Mouse (Mus musculus) large intestine, adult 2 months (tissue): Measurements from ENCODE around the gene Trim8. TPM values are rescaled to one million over a fixed set of nuclear protein-coding genes. Genes with fewer than 3 reads are reported as not detected.

Experiments
- DNase-seq: peaks from one replicate; pipeline ENCODE4 v3.0.0-alpha.2; 2012; ENCODE audit warnings: low read depth, low spot score
- WGBS: fragments of 180-500 bp; shearing (Covaris S2); methylation state at CpG from one replicate; pipeline ENCODE4 v1.1.7; 2018; 5-methylcytosine and 5-hydroxymethylcytosine counted together
- polyA plus RNA-seq: library from polyadenylated mRNA; depleted of rRNA; stranded (reverse); fragments of >200 nt; gene quantifications from 2 replicates; pipeline ENCODE4 v1.2.3, GENCODE M21; 2012

Trim8 gene
- polyA plus RNA-seq, 1 experiment = 16.4 TPM

GRCm38 (mm10) chr19:46518352-46518787 lies 16.9 kb downstream of the Trim8 start:
- DNase-seq = no peak

GRCm38 (mm10) chr19:46518828-46519621 lies 17.5 kb downstream of the Trim8 start:
- DNase-seq = no peak
- WGBS = 45% methylated on average over 5 of the region's 5 CpGs

More at GRCm38 (mm10) chr19:46518352-46518787, 16.9 kb downstream of the Trim8 start:
- WGBS = 0% methylated on average over 13 of the region's 13 CpGs

- no peak for DNase-seq
Measured at GRCm38 (mm10) chr19:46521698-46522097, 20.2 kb downstream of the Trim8 start.

GRCm38 (mm10) chr19:46522433-46523044 lies 21.0 kb downstream of the Trim8 start:
- WGBS = 55% methylated on average over 15 of the region's 15 CpGs
- DNase-seq = no peak

- DNase-seq = no peak
Measured at GRCm38 (mm10) chr19:46523131-46523479, 21.6 kb downstream of the Trim8 start.

GRCm38 (mm10) chr19:46523480-46524151 lies 22.1 kb downstream of the Trim8 start:
- WGBS = 52% methylated on average over 20 of the region's 20 CpGs
- no peak for DNase-seq

GRCm38 (mm10) chr19:46524152-46524544 lies 22.6 kb downstream of the Trim8 start:
- DNase-seq = no peak
- 44% methylated on average over 6 of the region's 6 CpGs for WGBS

- WGBS = 9% methylated on average over 14 of the region's 14 CpGs
Measured at GRCm38 (mm10) chr19:46524601-46525321, 23.3 kb downstream of the Trim8 start.

GRCm38 (mm10) chr19:46525691-46526631 lies 24.5 kb downstream of the Trim8 start:
- no peak for DNase-seq
- WGBS = 85% methylated on average over 10 of the region's 10 CpGs

More at GRCm38 (mm10) chr19:46524601-46525321, 23.3 kb downstream of the Trim8 start:
- DNase-seq = no peak

GRCm38 (mm10) chr19:46527632-46528528 lies 26.4 kb downstream of the Trim8 start:
- DNase-seq = no peak
- WGBS = 70% methylated on average over 17 of the region's 17 CpGs

- WGBS = 12% methylated on average over 20 of the region's 20 CpGs
- DNase-seq = no peak
Measured at GRCm38 (mm10) chr19:46528529-46529213, 27.2 kb downstream of the Trim8 start.

GRCm38 (mm10) chr19:46529601-46530448 lies 28.3 kb downstream of the Trim8 start:
- no peak for DNase-seq
- WGBS = 62% methylated on average over 13 of the region's 13 CpGs

- WGBS = 73% methylated on average over 8 of the region's 8 CpGs
- DNase-seq = no peak
Measured at GRCm38 (mm10) chr19:46530449-46530990, 29.0 kb downstream of the Trim8 start.

GRCm38 (mm10) chr19:46531071-46532030 lies 29.8 kb downstream of the Trim8 start:
- 42% methylated on average over 16 of the region's 16 CpGs for WGBS
- no peak for DNase-seq

GRCm38 (mm10) chr19:46532031-46532688 lies 30.7 kb downstream of the Trim8 start:
- DNase-seq = no peak
- 23% methylated on average over 10 of the region's 10 CpGs for WGBS
